Mouse (Mus musculus) liver, postnatal 0 days (tissue): ENCODE measurements around the gene Aif1l.

Experiments used
- CTCF ChIP-seq: sonication (generic); IDR thresholded peaks from 2 replicates; pipeline ENCODE4 v1.5.1; 2016; ENCODE audit warnings: antibody characterized with exemption, low read depth
- EP300 ChIP-seq: IDR thresholded peaks from 2 replicates; pipeline ENCODE4 v1.6.1; 2016; ENCODE audit warnings: antibody characterized with exemption, low read depth, mild to moderate bottlenecking

DNA sequence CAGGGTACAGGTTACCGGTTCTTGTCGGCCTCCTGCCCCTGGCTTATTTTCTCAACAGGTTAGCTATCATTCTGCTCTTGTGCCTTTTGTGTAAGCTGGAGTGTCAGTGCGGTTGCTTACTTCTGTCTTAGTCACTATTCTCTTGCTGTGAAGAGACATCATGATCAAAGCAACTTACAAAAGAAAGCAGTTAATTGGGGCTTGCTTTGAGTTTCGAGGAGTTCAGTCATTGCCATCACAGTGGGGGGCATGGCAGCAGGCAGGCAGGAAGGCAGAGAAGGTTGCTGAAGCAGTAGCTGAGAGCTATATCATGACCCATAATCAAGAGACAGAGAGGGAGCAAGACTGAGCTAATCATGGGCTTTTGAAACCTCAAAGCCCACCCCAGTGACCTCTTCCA, 15.4 kb upstream of the Aif1l start:
- TF ChIP-seq EP300 (no peak), CTCF (no peak)
